8 mouse cellular contexts compared by ENCODE assay signal in genomic region chr19:29047334-29048170, GRCm38 (mm10). TPM values are rescaled to one million over a fixed set of nuclear protein-coding genes. Genes with fewer than 3 reads are reported as not detected.
DNase-seq lines count a peak whose midpoint lies in the region; ATAC-seq and TF ChIP-seq lines count a peak whose summit lies in the region.

Ak3 (minus strand) TSS chr19:29047961.

- peak; percentile 81 for ATAC-seq in heart, embryonic 13.5 days (ENCODE audit: extremely low read depth, insufficient number of reproducible peaks, low FRiP score, low TSS enrichment)
- peak; percentile 86 for ATAC-seq in kidney, postnatal 0 days (replicated peaks; ENCODE audit: low FRiP score, low read depth)
- ATAC-seq in liver, embryonic 11.5 days (replicated peaks; ENCODE audit: low FRiP score), result peak; percentile 90

- H3K27ac ChIP-seq in brown adipose tissue, adult 24 weeks (replicated peaks; ENCODE audit: low read depth, low read length), result peak within 1 kb of the TSS; percentile 85
- peak within 1 kb of the TSS; percentile 97 for H3K27ac ChIP-seq in forebrain, embryonic 10.5 days
- peak within 1 kb of the TSS; percentile 87 for H3K27ac ChIP-seq in heart, embryonic 13.5 days (replicated peaks)
- peak within 1 kb of the TSS; percentile 96 for H3K27ac ChIP-seq in kidney, postnatal 0 days
- peak within 1 kb of the TSS; percentile 78 for H3K27ac ChIP-seq in liver, embryonic 11.5 days (ENCODE audit: low read depth, low read length)

- TF ChIP-seq CTCF in kidney, postnatal 0 days (IDR thresholded peaks at IDR 0.05; ENCODE audit: low read depth), result peak; percentile 42; the same call in 1 of the 2 replicates

- DNase-seq in CD4-positive, CD25-positive, alpha-beta regulatory T cell, adult 2 months (ENCODE audit: low read depth, low spot score), result peak; percentile 74
- DNase-seq in forebrain, embryonic 10.5 days (ENCODE audit: extremely low spot score, low spot score), result peak; percentile 72
- peak; percentile 79 for DNase-seq in kidney, postnatal 0 days (ENCODE audit: low spot score)
- DNase-seq in liver, embryonic 11.5 days (ENCODE audit: low spot score), result peak; percentile 81
- DNase-seq in spleen, postnatal 4 days (ENCODE audit: low spot score in 2 of 2), result peak; percentile 78 to 89

- peaks cover 3% of the 10 kb centered on the region; the same call in 1 of the 2 replicates for H3K36me3 ChIP-seq in forebrain, embryonic 10.5 days (replicated peaks)
- H3K36me3 ChIP-seq in heart, embryonic 13.5 days, result no peaks in the 10 kb centered on the region
- H3K36me3 ChIP-seq in kidney, postnatal 0 days (ENCODE audit: insufficient read depth, low read length), result no peaks in the 10 kb centered on the region
- H3K36me3 ChIP-seq in liver, embryonic 11.5 days (ENCODE audit: control insufficient read depth, insufficient read depth, low read length), result no peaks in the 10 kb centered on the region
- H3K36me3 ChIP-seq in myocyte (ENCODE audit: control insufficient read depth, insufficient read depth), result no peaks in the 10 kb centered on the region

- peak within 1 kb of the TSS; percentile 84 for H3K4me2 ChIP-seq in heart, embryonic 13.5 days
- H3K4me2 ChIP-seq in kidney, postnatal 0 days (ENCODE audit: low read length), result peak within 1 kb of the TSS; percentile 86
- H3K4me2 ChIP-seq in liver, embryonic 11.5 days, result peak within 1 kb of the TSS; percentile 82
- H3K4me2 ChIP-seq in myocyte (ENCODE audit: low read depth), result peak within 1 kb of the TSS; percentile 72

- peak within 1 kb of the TSS; percentile 54 for H3ac ChIP-seq in myocyte (ENCODE audit: control insufficient read depth, insufficient read length)

- 0 out of 2 replicates have a peak, but pooled peaks cover 8% of the 10 kb centered on the region for H3K27me3 ChIP-seq in forebrain, embryonic 10.5 days (ENCODE audit: poor library complexity, severe bottlenecking)
- H3K27me3 ChIP-seq in heart, embryonic 13.5 days (replicated peaks), result no peaks in the 10 kb centered on the region
- H3K27me3 ChIP-seq in kidney, postnatal 0 days (ENCODE audit: insufficient read depth, low read length), result no peaks in the 10 kb centered on the region
- no peaks in the 10 kb centered on the region for H3K27me3 ChIP-seq in liver, embryonic 11.5 days (replicated peaks; ENCODE audit: control insufficient read depth, insufficient read depth, low read length)
- H3K27me3 ChIP-seq in myocyte (ENCODE audit: control insufficient read depth, insufficient read depth, insufficient read length), result no peaks in the 10 kb centered on the region

- H3K9me3 ChIP-seq in forebrain, embryonic 10.5 days, result no peaks in the 10 kb centered on the region
- H3K9me3 ChIP-seq in heart, embryonic 13.5 days, result no peaks in the 10 kb centered on the region
- no peaks in the 10 kb centered on the region for H3K9me3 ChIP-seq in kidney, postnatal 0 days (replicated peaks; ENCODE audit: low read length)
- H3K9me3 ChIP-seq in liver, embryonic 11.5 days (ENCODE audit: control insufficient read depth, low read length), result no peaks in the 10 kb centered on the region

- peak; percentile 88 for TF ChIP-seq POLR2A in myocyte (IDR thresholded peaks at IDR 0.05; ENCODE audit: insufficient read length, low read depth)

- peak within 1 kb of the TSS; percentile 86 for H3K9ac ChIP-seq in heart, embryonic 13.5 days
- peak within 1 kb of the TSS; percentile 96 for H3K9ac ChIP-seq in kidney, postnatal 0 days (ENCODE audit: low read depth, low read length)
- H3K9ac ChIP-seq in liver, embryonic 11.5 days (ENCODE audit: low read depth, low read length), result peak within 1 kb of the TSS; percentile 98

- peaks cover 12% of the 10 kb centered on the region for H3K4me1 ChIP-seq in brown adipose tissue, adult 24 weeks (ENCODE audit: control insufficient read depth, insufficient read depth, insufficient read length, low read length)
- H3K4me1 ChIP-seq in forebrain, embryonic 10.5 days, result peaks cover 62% of the 10 kb centered on the region
- peaks cover 37% of the 10 kb centered on the region for H3K4me1 ChIP-seq in heart, embryonic 13.5 days
- H3K4me1 ChIP-seq in kidney, postnatal 0 days (replicated peaks; ENCODE audit: insufficient read depth, low read length), result peaks cover 3% of the 10 kb centered on the region; the same call in 1 of the 2 replicates
- peaks cover 21% of the 10 kb centered on the region for H3K4me1 ChIP-seq in liver, embryonic 11.5 days (replicated peaks; ENCODE audit: control insufficient read depth, insufficient read depth, low read length)

- peak within 1 kb of the TSS; percentile 99 for H3K4me3 ChIP-seq in brown adipose tissue, adult 24 weeks (ENCODE audit: insufficient read depth, low read depth, low read length)
- peak within 1 kb of the TSS; percentile 85 for H3K4me3 ChIP-seq in forebrain, embryonic 10.5 days
- peak within 1 kb of the TSS; percentile 67 for H3K4me3 ChIP-seq in heart, embryonic 13.5 days
- peak within 1 kb of the TSS; percentile 95 for H3K4me3 ChIP-seq in kidney, postnatal 0 days (replicated peaks; ENCODE audit: low read depth, low read length)
- H3K4me3 ChIP-seq in liver, embryonic 11.5 days (ENCODE audit: low read depth, low read length), result peak within 1 kb of the TSS; percentile 97
- H3K4me3 ChIP-seq in myocyte, result peak within 1 kb of the TSS; percentile 41

- under 1% methylated on average over 68 of the region's 68 CpGs for WGBS in forebrain, embryonic 10.5 days
- WGBS in heart, embryonic 13.5 days, result under 1% methylated on average over 68 of the region's 68 CpGs
- WGBS in kidney, postnatal 0 days, result under 1% methylated on average over 52 of the region's 68 CpGs
- under 1% methylated on average over 68 of the region's 68 CpGs for WGBS in liver, embryonic 11.5 days

- H3K79me2 ChIP-seq in myocyte (ENCODE audit: control insufficient read depth, insufficient read depth), result peaks cover 7% of the 10 kb centered on the region

TF ChIP-seq in myocyte, 11 proteins besides CTCF, POLR2A, EP300 and RAD21:
- no peak for TF ChIP-seq USF1 (IDR thresholded peaks at IDR 0.05; ENCODE audit: low read depth)
- peak in 2 of 3 experiments; percentile 73 to 79 for TF ChIP-seq MYOG (IDR thresholded peaks at IDR 0.05; ENCODE audit: control insufficient read depth in 1 of 3, insufficient read depth in 1 of 3, insufficient read length in 2 of 3, low read depth in 2 of 3)
- TF ChIP-seq SRF (IDR thresholded peaks at IDR 0.05; ENCODE audit: control insufficient read depth, insufficient read length, low read depth), result no peak
- no peak for TF ChIP-seq TCF12 (IDR thresholded peaks at IDR 0.05; ENCODE audit: insufficient read depth, poor library complexity, severe bottlenecking)
- TF ChIP-seq MAX (IDR thresholded peaks at IDR 0.05; ENCODE audit: low read depth), result no peak
- TF ChIP-seq POLR2AphosphoS2 (IDR thresholded peaks at IDR 0.05; ENCODE audit: insufficient read length, low read depth), result peak; percentile 42
- TF ChIP-seq TCF3 (IDR thresholded peaks at IDR 0.05; ENCODE audit: insufficient read length, low read depth), result peak; percentile 42
- TF ChIP-seq MYOD1 (IDR thresholded peaks at IDR 0.05; ENCODE audit: control insufficient read depth in 1 of 3, insufficient read length in 2 of 3, low read depth in 2 of 3), result peak in 2 of 3 experiments; percentile 63 to 93
- no peak for TF ChIP-seq REST (IDR thresholded peaks at IDR 0.05; ENCODE audit: insufficient read depth, insufficient read length)
- TF ChIP-seq E2F4 (IDR thresholded peaks at IDR 0.05; ENCODE audit: insufficient read depth), result no peak
- TF ChIP-seq CEBPB (IDR thresholded peaks at IDR 0.05; ENCODE audit: insufficient read depth, poor library complexity, severe bottlenecking), result no peak
TF ChIP-seq in myocyte: peak in this region for 4.

RNA-seq across cellular contexts. Expression of gene Ak3, which starts in this region (rescaled TPM):
- 328 and 347 TPM in 2 replicates for polyA plus RNA-seq in brown adipose tissue, adult 24 weeks (2012; ENCODE audit: insufficient read depth, insufficient read length, missing spikeins)
- polyA plus RNA-seq in forebrain, embryonic 10.5 days (2016; fragmentation: Nextera tagmentation; extraction: Ambion mirVana), result 82.9 and 85.3 TPM in 2 replicates
- polyA plus RNA-seq in heart, embryonic 13.5 days (2015; fragmentation: Nextera tagmentation; extraction: Ambion mirVana), result 69.3 and 69.8 TPM in 2 replicates
- polyA plus RNA-seq in kidney, postnatal 0 days (2015; fragmentation: Nextera tagmentation; extraction: Ambion mirVana), result 105 and 115 TPM in 2 replicates
- 90.6 and 98.4 TPM in 2 replicates for polyA plus RNA-seq in liver, embryonic 11.5 days (2014; fragmentation: Nextera tagmentation; extraction: Ambion mirVana)
- polyA plus RNA-seq in myocyte (2012; fragmentation: generic; extraction: Trizol), result 62.8 TPM

Comparison
In these comparisons a context has a peak if more than half of its experiments do, and no peak if none do; other contexts are left out.
1. Peak in every context shown above with its lines: DNase-seq, ATAC-seq, H3K4me3 ChIP-seq and H3K27ac ChIP-seq.
2. H3K4me3 ChIP-seq: peak in every context shown above with its lines; median percentile 99 in brown adipose tissue, adult 24 weeks; 97 in liver, embryonic 11.5 days; 95 in kidney, postnatal 0 days; 85 in forebrain, embryonic 10.5 days; 67 in heart, embryonic 13.5 days; 41 in myocyte.